Mouse (Mus musculus) brain, embryonic 14.5 days (tissue): ENCODE results near the gene Jsrp1. TPM values are rescaled to one million over a fixed set of nuclear protein-coding genes. Genes with fewer than 3 reads are reported as not detected.

Experiments used
- DNase-seq: peaks from one replicate; pipeline ENCODE4 v3.0.0-alpha.2; 2011; ENCODE audit warnings: low read depth
- CTCF ChIP-seq: fragments of 200-500 bp; IDR thresholded peaks from 2 replicates; pipeline ENCODE4 v1.5.1; 2012; ENCODE audit warnings: inconsistent platforms, mild to moderate bottlenecking, moderate library complexity, borderline replicate concordance; ENCODE audit not compliant: insufficient read depth, insufficient read length; ENCODE audit errors: extremely low read depth
- POLR2A ChIP-seq: fragments of 200-500 bp; IDR thresholded peaks from 2 replicates; pipeline ENCODE4 v1.6.1; 2012; ENCODE audit warnings: mild to moderate bottlenecking, inconsistent platforms, borderline replicate concordance; ENCODE audit not compliant: poor library complexity, insufficient read depth, insufficient read length, severe bottlenecking; ENCODE audit errors: extremely low read depth
- polyA plus RNA-seq: library from polyadenylated mRNA; depleted of rRNA; stranded (reverse); fragments of >200 nt; gene quantifications from 2 replicates; pipeline ENCODE4 v1.2.3, GENCODE M21; 2012

The Jsrp1 gene
- polyA plus RNA-seq, 1 experiment = 0.21 TPM

GRCm38 (mm10) chr10:80845055-80845693 is 31.9 kb upstream of the Jsrp1 start:
- no peak for DNase-seq
- TF ChIP-seq CTCF = no peak
- TF ChIP-seq POLR2A = no peak

- peak; percentile 58 for DNase-seq
- TF ChIP-seq CTCF = no peak
- TF ChIP-seq POLR2A = no peak
These were observed 30.7 kb upstream of the Jsrp1 start, which contains the start of gene Lingo3 for GRCm38 (mm10) chr10:80843931-80844547. Lingo3 (minus strand) TSS chr10:80844039.

- no peak for TF ChIP-seq CTCF
- no peak for TF ChIP-seq POLR2A
- no peak for DNase-seq
These were observed 30.0 kb upstream of the Jsrp1 start for GRCm38 (mm10) chr10:80843087-80843930.

GRCm38 (mm10) chr10:80842334-80842733 is 29.0 kb upstream of the Jsrp1 start:
- DNase-seq = no peak
- TF ChIP-seq CTCF = no peak
- no peak for TF ChIP-seq POLR2A

- DNase-seq = no peak
- no peak for TF ChIP-seq CTCF
- TF ChIP-seq POLR2A = no peak
These were observed 28.4 kb upstream of the Jsrp1 start for GRCm38 (mm10) chr10:80841685-80842084.

- TF ChIP-seq CTCF = no peak
- no peak for TF ChIP-seq POLR2A
- DNase-seq = no peak
These were observed 26.6 kb upstream of the Jsrp1 start for GRCm38 (mm10) chr10:80839848-80840247.

GRCm38 (mm10) chr10:80838346-80838912 is 25.1 kb upstream of the Jsrp1 start:
- no peak for DNase-seq
- TF ChIP-seq CTCF = no peak
- TF ChIP-seq POLR2A = no peak

GRCm38 (mm10) chr10:80837827-80838226 is 24.5 kb upstream of the Jsrp1 start:
- no peak for DNase-seq
- no peak for TF ChIP-seq POLR2A
- no peak for TF ChIP-seq CTCF

- TF ChIP-seq POLR2A (no peak), CTCF (no peak)
- DNase-seq = peak; percentile 38
These were observed 23.7 kb upstream of the Jsrp1 start for GRCm38 (mm10) chr10:80836949-80837379.

GRCm38 (mm10) chr10:80835617-80836016 is 22.3 kb upstream of the Jsrp1 start:
- peak; percentile 23 for DNase-seq
- TF ChIP-seq CTCF (no peak), POLR2A (no peak)

GRCm38 (mm10) chr10:80832818-80833217 is 19.5 kb upstream of the Jsrp1 start:
- no peak for DNase-seq
- TF ChIP-seq POLR2A (no peak), CTCF (no peak)
